Mouse (Mus musculus) erythroblast, embryonic 14.5 days (primary cell): ENCODE results near the gene Akr1a1. TPM values are rescaled to one million over a fixed set of nuclear protein-coding genes. Genes with fewer than 3 reads are reported as not detected.

Source experiments
- H3K27me3 ChIP-seq: 2 replicates; pipeline ENCODE4 v1.6.1; 2012; ENCODE audit warnings: inconsistent platforms; ENCODE audit not compliant: control insufficient read depth
- H3K36me3 ChIP-seq: 2 replicates; pipeline ENCODE4 v1.6.1; 2012; ENCODE audit warnings: mild to moderate bottlenecking, inconsistent platforms; ENCODE audit not compliant: control insufficient read depth
- H3K4me1 ChIP-seq: 2 replicates; pipeline ENCODE4 v1.6.1; 2012; ENCODE audit warnings: inconsistent platforms; ENCODE audit not compliant: control insufficient read depth
- H3K4me3 ChIP-seq: replicated peaks from 2 replicates; pipeline ENCODE3; 2012; ENCODE audit warnings: moderate library complexity, mild to moderate bottlenecking, inconsistent platforms
- H3K9me3 ChIP-seq: 2 replicates; pipeline ENCODE4 v1.6.1; 2012; ENCODE audit warnings: low read length, inconsistent platforms, mixed read lengths; ENCODE audit not compliant: control insufficient read depth
- GATA1 ChIP-seq: IDR thresholded peaks from 2 replicates; pipeline ENCODE4 v1.6.1; 2012; ENCODE audit warnings: low read length, inconsistent platforms, mixed read lengths
- TAL1 ChIP-seq: IDR thresholded peaks from 3 replicates; pipeline ENCODE4 v1.6.1; 2012; ENCODE audit warnings: low read length, inconsistent platforms, mixed read lengths
- polyA plus RNA-seq: library from polyadenylated mRNA; stranded (reverse); fragments of >175 nt; gene quantifications from 2 replicates; pipeline ENCODE4 v1.2.3, GENCODE M21; 2012

The Akr1a1 gene
- polyA plus RNA-seq, 1 experiment: 6.7 TPM

GRCm38 (mm10) chr4:116650365-116650764, 1.1 kb downstream of the Akr1a1 start:
- Histone ChIP-seq H3K9me3 (no peaks in the 10 kb centered on the region), H3K4me1 (peaks cover 38% of the 10 kb centered on the region)

GRCm38 (mm10) chr4:116649411-116649810, 2.1 kb downstream of the Akr1a1 start:
- Histone ChIP-seq H3K4me1 (peaks cover 34% of the 10 kb centered on the region), H3K36me3 (peaks cover 28% of the 10 kb centered on the region), H3K27me3 (no peaks in the 10 kb centered on the region), H3K4me3 (peak overlapping the region; percentile 26), H3K9me3 (no peaks in the 10 kb centered on the region)
- no peak for TF ChIP-seq TAL1

More at GRCm38 (mm10) chr4:116650365-116650764, 1.1 kb downstream of the Akr1a1 start:
- peak overlapping the region; percentile 68 for H3K4me3 ChIP-seq
- H3K36me3 ChIP-seq: peaks cover 23% of the 10 kb centered on the region
- TF ChIP-seq TAL1 (no peak), GATA1 (no peak)
- no peaks in the 10 kb centered on the region for H3K27me3 ChIP-seq

- peaks cover 62% of the 10 kb centered on the region for H3K36me3 ChIP-seq
- H3K4me3 ChIP-seq: no peak overlapping the region
- TF ChIP-seq TAL1: no peak
- no peak for TF ChIP-seq GATA1
- 0 out of 2 replicates have a peak, but pooled peaks cover 2% of the 10 kb centered on the region for H3K9me3 ChIP-seq
- H3K4me1 ChIP-seq: peaks cover 25% of the 10 kb centered on the region
- H3K27me3 ChIP-seq: no peaks in the 10 kb centered on the region
Measured at GRCm38 (mm10) chr4:116645624-116646023, 5.9 kb downstream of the Akr1a1 start.

- no peaks in the 10 kb centered on the region for H3K27me3 ChIP-seq
- peaks cover 69% of the 10 kb centered on the region for H3K36me3 ChIP-seq
- no peak for TF ChIP-seq TAL1
- TF ChIP-seq GATA1: no peak
Measured at GRCm38 (mm10) chr4:116644326-116644725, 7.2 kb downstream of the Akr1a1 start.

GRCm38 (mm10) chr4:116642071-116642470, 9.4 kb downstream of the Akr1a1 start:
- H3K9me3 ChIP-seq: 0 out of 2 replicates have a peak, but pooled peaks cover 2% of the 10 kb centered on the region
- TF ChIP-seq GATA1: no peak
- no peak for TF ChIP-seq TAL1
- no peak overlapping the region for H3K4me3 ChIP-seq
- H3K27me3 ChIP-seq: no peaks in the 10 kb centered on the region
- H3K36me3 ChIP-seq: peaks cover 80% of the 10 kb centered on the region
- peaks cover 6% of the 10 kb centered on the region for H3K4me1 ChIP-seq

More at GRCm38 (mm10) chr4:116644326-116644725, 7.2 kb downstream of the Akr1a1 start:
- H3K4me3 ChIP-seq: no peak overlapping the region
- H3K9me3 ChIP-seq: 0 out of 2 replicates have a peak, but pooled peaks cover 2% of the 10 kb centered on the region
- H3K4me1 ChIP-seq: peaks cover 13% of the 10 kb centered on the region

- Histone ChIP-seq H3K4me1 (no peaks in the 10 kb centered on the region), H3K27me3 (no peaks in the 10 kb centered on the region), H3K9me3 (0 out of 2 replicates have a peak, but pooled peaks cover 2% of the 10 kb centered on the region), H3K36me3 (peaks cover 84% of the 10 kb centered on the region), H3K4me3 (no peak overlapping the region)
- TF ChIP-seq GATA1: no peak
- no peak for TF ChIP-seq TAL1
Measured at GRCm38 (mm10) chr4:116638821-116639220, 12.7 kb downstream of the Akr1a1 start.

- H3K4me3 ChIP-seq: no peak overlapping the region
- TF ChIP-seq TAL1 (no peak), GATA1 (no peak)
- no peaks in the 10 kb centered on the region for H3K27me3 ChIP-seq
- H3K9me3 ChIP-seq: no peaks in the 10 kb centered on the region
- H3K36me3 ChIP-seq: peaks cover 51% of the 10 kb centered on the region
- peaks cover 4% of the 10 kb centered on the region for H3K4me1 ChIP-seq
Measured at GRCm38 (mm10) chr4:116635197-116635596, 16.3 kb downstream of the Akr1a1 start.

- TF ChIP-seq GATA1: no peak
- no peak for TF ChIP-seq TAL1
- Histone ChIP-seq H3K9me3 (no peaks in the 10 kb centered on the region), H3K4me3 (peak within 1 kb of the TSS; percentile 79)
Measured at GRCm38 (mm10) chr4:116627722-116628662, 23.5 kb downstream of the Akr1a1 start, which contains the start of gene Nasp. Gene Nasp (minus strand): TSS chr4:116627941.

GRCm38 (mm10) chr4:116627359-116627716, 24.1 kb downstream of the Akr1a1 start:
- peak overlapping the region; percentile 79 for H3K4me3 ChIP-seq
- no peak for TF ChIP-seq TAL1
- no peak for TF ChIP-seq GATA1

More at GRCm38 (mm10) chr4:116627722-116628662, 23.5 kb downstream of the Akr1a1 start, which contains the start of gene Nasp:
- Histone ChIP-seq H3K27me3 (no peaks in the 10 kb centered on the region), H3K4me1 (peaks cover 34% of the 10 kb centered on the region), H3K36me3 (peaks cover 25% of the 10 kb centered on the region)

More at GRCm38 (mm10) chr4:116627359-116627716, 24.1 kb downstream of the Akr1a1 start:
- no peaks in the 10 kb centered on the region for H3K9me3 ChIP-seq
- no peaks in the 10 kb centered on the region for H3K27me3 ChIP-seq
- peaks cover 30% of the 10 kb centered on the region for H3K4me1 ChIP-seq
- H3K36me3 ChIP-seq: peaks cover 32% of the 10 kb centered on the region
